Mouse (Mus musculus) kidney, embryonic 15.5 days (tissue): ENCODE measurements around the gene Hip1r. TPM values are rescaled to one million over a fixed set of nuclear protein-coding genes. Genes with fewer than 3 reads are reported as not detected.

Experiments used
- ATAC-seq: fragments of 200-750 bp; cut with Nextera tagmentation; replicated peaks from 2 replicates; pipeline ENCODE4 v1.8.0; 2017; ENCODE audit warnings: moderate TSS enrichment; ENCODE audit not compliant: low FRiP score
- H3K27ac ChIP-seq: fragments of 300-500 bp; sonication (generic); 2 replicates; pipeline ENCODE4 v1.5.1; 2015; ENCODE audit warnings: mild to moderate bottlenecking, inconsistent platforms
- H3K27me3 ChIP-seq: fragments of 300-500 bp; sonication (generic); 2 replicates; pipeline ENCODE4 v1.6.1; 2015; ENCODE audit warnings: inconsistent platforms
- H3K36me3 ChIP-seq: fragments of 300-500 bp; sonication (generic); 2 replicates; pipeline ENCODE4 v1.6.1; 2015; ENCODE audit warnings: inconsistent platforms
- H3K4me1 ChIP-seq: fragments of 300-500 bp; sonication (generic); 2 replicates; pipeline ENCODE4 v1.6.1; 2015; ENCODE audit warnings: inconsistent platforms
- H3K4me2 ChIP-seq: fragments of 300-500 bp; sonication (generic); 2 replicates; pipeline ENCODE4 v1.6.1; 2015; ENCODE audit warnings: moderate library complexity, mild to moderate bottlenecking, inconsistent platforms
- H3K4me3 ChIP-seq: fragments of 300-500 bp; sonication (generic); replicated peaks from 2 replicates; pipeline ENCODE4 v1.5.1; 2015; ENCODE audit warnings: mild to moderate bottlenecking, inconsistent platforms
- H3K9ac ChIP-seq: fragments of 300-500 bp; sonication (generic); 2 replicates; pipeline ENCODE4 v1.6.1; 2015; ENCODE audit warnings: mild to moderate bottlenecking, inconsistent platforms
- H3K9me3 ChIP-seq: fragments of 300-500 bp; sonication (generic); replicated peaks from 2 replicates; pipeline ENCODE4 v1.6.1; 2016; ENCODE audit warnings: inconsistent platforms
- WGBS: fragments of 180-500 bp; shearing (Covaris S2); methylation state at CpG from one replicate; pipeline ENCODE4 v1.1.7; 2015; ENCODE audit warnings: mixed read lengths; 5-methylcytosine and 5-hydroxymethylcytosine counted together
- polyA plus RNA-seq: library from polyadenylated mRNA; unstranded; fragments of >200 nt; fragmentation: Nextera tagmentation; extraction: Ambion mirVana; gene quantifications from 2 replicates; pipeline ENCODE4 v1.2.1, GENCODE M21; 2015

Gene Hip1r
- polyA plus RNA-seq, 1 experiment from 2014 or later = 18.2 TPM

GRCm38 (mm10) chr5:123952365-123953045 lies 20.9 kb upstream of the Hip1r start:
- 60% methylated on average over 5 of the region's 5 CpGs for WGBS
- H3K9me3 ChIP-seq = no peaks in the 10 kb centered on the region

DNA sequence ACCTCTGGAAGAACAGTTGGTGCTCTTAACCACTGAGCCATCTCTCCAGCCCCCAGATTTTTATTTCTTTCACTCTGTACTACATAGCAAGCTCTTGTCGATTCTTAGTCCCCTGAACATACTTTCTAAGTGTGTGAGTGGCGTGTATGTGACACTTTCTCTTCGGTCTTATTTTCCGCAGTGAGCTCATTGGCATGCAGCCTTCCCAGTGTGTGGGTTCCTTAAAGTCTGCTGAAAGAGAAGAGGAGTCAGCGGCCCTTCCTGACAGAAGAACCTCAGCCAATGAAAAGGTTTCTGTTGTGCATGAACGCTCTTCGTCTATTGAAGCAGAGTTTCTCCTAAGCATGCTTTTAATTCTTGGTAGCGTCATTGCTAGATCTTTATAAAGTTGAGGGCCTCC lies 16.2 kb upstream of the Hip1r start:
- no peaks in the 10 kb centered on the region for H3K9me3 ChIP-seq
- no peaks in the 10 kb centered on the region for H3K27me3 ChIP-seq
- ATAC-seq = no peak
- H3K36me3 ChIP-seq = no peaks in the 10 kb centered on the region
- no peak overlapping the region for H3K4me2 ChIP-seq
- H3K4me3 ChIP-seq = no peak overlapping the region
- WGBS = 89% methylated on average over 8 of the region's 8 CpGs
- no peaks in the 10 kb centered on the region for H3K4me1 ChIP-seq
- H3K27ac ChIP-seq = no peak overlapping the region
- H3K9ac ChIP-seq = no peak overlapping the region

More at GRCm38 (mm10) chr5:123952365-123953045, 20.9 kb upstream of the Hip1r start:
- no peak overlapping the region for H3K9ac ChIP-seq
- no peak for ATAC-seq
- no peaks in the 10 kb centered on the region for H3K4me1 ChIP-seq
- H3K27ac ChIP-seq = no peak overlapping the region
- H3K27me3 ChIP-seq = no peaks in the 10 kb centered on the region
- H3K4me3 ChIP-seq = no peak overlapping the region
- H3K36me3 ChIP-seq = no peaks in the 10 kb centered on the region
- no peak overlapping the region for H3K4me2 ChIP-seq

GRCm38 (mm10) chr5:123959018-123959417 lies 14.4 kb upstream of the Hip1r start:
- Histone ChIP-seq H3K4me3 (no peak overlapping the region), H3K9ac (no peak overlapping the region), H3K27ac (no peak overlapping the region), H3K9me3 (no peaks in the 10 kb centered on the region), H3K4me1 (no peaks in the 10 kb centered on the region), H3K4me2 (no peak overlapping the region), H3K27me3 (no peaks in the 10 kb centered on the region), H3K36me3 (no peaks in the 10 kb centered on the region)
- 63% methylated on average over 3 of the region's 3 CpGs for WGBS
- no peak for ATAC-seq

- Histone ChIP-seq H3K9me3 (no peaks in the 10 kb centered on the region), H3K36me3 (no peaks in the 10 kb centered on the region), H3K27ac (no peak overlapping the region), H3K4me1 (no peaks in the 10 kb centered on the region), H3K4me3 (no peak overlapping the region), H3K27me3 (no peaks in the 10 kb centered on the region), H3K4me2 (no peak overlapping the region), H3K9ac (no peak overlapping the region)
- 56% methylated on average over 8 of the region's 8 CpGs for WGBS
- ATAC-seq = no peak
Observed at GRCm38 (mm10) chr5:123960129-123960528, 13.3 kb upstream of the Hip1r start.

- 82% methylated on average over 12 of the region's 12 CpGs for WGBS
- Histone ChIP-seq H3K4me3 (no peak overlapping the region), H3K9me3 (no peaks in the 10 kb centered on the region), H3K27ac (no peak overlapping the region), H3K27me3 (no peaks in the 10 kb centered on the region), H3K4me1 (no peaks in the 10 kb centered on the region), H3K36me3 (no peaks in the 10 kb centered on the region), H3K9ac (no peak overlapping the region), H3K4me2 (no peak overlapping the region)
- ATAC-seq = no peak
Observed at GRCm38 (mm10) chr5:123961046-123961445, 12.4 kb upstream of the Hip1r start.

GRCm38 (mm10) chr5:123964208-123964607 lies 9.2 kb upstream of the Hip1r start:
- Histone ChIP-seq H3K27me3 (no peaks in the 10 kb centered on the region), H3K4me1 (0 out of 2 replicates have a peak, but pooled peaks cover 4% of the 10 kb centered on the region), H3K4me2 (no peak overlapping the region), H3K9ac (no peak overlapping the region), H3K36me3 (no peaks in the 10 kb centered on the region), H3K27ac (no peak overlapping the region; the same call in 1 of the 2 replicates), H3K4me3 (no peak overlapping the region), H3K9me3 (no peaks in the 10 kb centered on the region)
- no peak for ATAC-seq
- WGBS = 93% methylated on average over 4 of the region's 4 CpGs

DNA sequence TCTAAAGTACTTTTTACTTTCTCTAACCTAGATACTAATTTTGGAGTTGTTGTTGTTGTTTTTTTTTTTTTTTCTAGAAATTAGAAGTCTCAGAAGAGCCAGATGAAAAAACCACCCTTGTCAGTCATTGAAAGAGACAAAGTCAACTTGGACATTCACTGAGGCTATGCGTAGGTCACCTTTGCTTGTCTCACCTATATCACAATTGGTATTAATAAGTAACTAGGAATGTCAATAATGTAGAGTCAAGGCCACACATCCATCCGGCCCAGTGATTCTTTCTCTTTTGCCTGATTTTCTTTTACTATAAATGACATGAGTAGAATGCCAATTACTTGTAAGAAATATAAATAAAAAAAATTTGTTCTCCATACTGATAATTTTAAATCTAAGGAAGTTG lies 6.7 kb upstream of the Hip1r start:
- Histone ChIP-seq H3K9ac (no peak overlapping the region), H3K4me3 (no peak overlapping the region), H3K9me3 (no peaks in the 10 kb centered on the region), H3K4me1 (0 out of 2 replicates have a peak, but pooled peaks cover 7% of the 10 kb centered on the region), H3K27me3 (no peaks in the 10 kb centered on the region; the same call in 1 of the 2 replicates), H3K36me3 (no peaks in the 10 kb centered on the region), H3K4me2 (no peak overlapping the region), H3K27ac (no peak overlapping the region)
- WGBS = 78% methylated on average over 2 of the region's 2 CpGs
- no peak for ATAC-seq

GRCm38 (mm10) chr5:123968468-123968867 lies 5.0 kb upstream of the Hip1r start:
- no peak overlapping the region for H3K27ac ChIP-seq
- ATAC-seq = no peak
- no peak overlapping the region for H3K4me3 ChIP-seq
- no peaks in the 10 kb centered on the region; the same call in 1 of the 2 replicates for H3K27me3 ChIP-seq
- H3K4me2 ChIP-seq = no peak overlapping the region
- 64% methylated on average over 5 of the region's 5 CpGs for WGBS
- H3K9ac ChIP-seq = no peak overlapping the region
- H3K4me1 ChIP-seq = peaks cover 10% of the 10 kb centered on the region
- H3K36me3 ChIP-seq = no peaks in the 10 kb centered on the region
- H3K9me3 ChIP-seq = no peaks in the 10 kb centered on the region

- no peaks in the 10 kb centered on the region for H3K36me3 ChIP-seq
- H3K9me3 ChIP-seq = no peaks in the 10 kb centered on the region
- ATAC-seq = no peak
- peaks cover 14% of the 10 kb centered on the region for H3K4me1 ChIP-seq
- no peak overlapping the region for H3K9ac ChIP-seq
- H3K4me2 ChIP-seq = no peak overlapping the region
- WGBS = 62% methylated on average over 8 of the region's 8 CpGs
- H3K27ac ChIP-seq = no peak overlapping the region
- H3K4me3 ChIP-seq = no peak overlapping the region
- no peaks in the 10 kb centered on the region; the same call in 1 of the 2 replicates for H3K27me3 ChIP-seq
Observed at GRCm38 (mm10) chr5:123969216-123969615, 4.2 kb upstream of the Hip1r start.

DNA sequence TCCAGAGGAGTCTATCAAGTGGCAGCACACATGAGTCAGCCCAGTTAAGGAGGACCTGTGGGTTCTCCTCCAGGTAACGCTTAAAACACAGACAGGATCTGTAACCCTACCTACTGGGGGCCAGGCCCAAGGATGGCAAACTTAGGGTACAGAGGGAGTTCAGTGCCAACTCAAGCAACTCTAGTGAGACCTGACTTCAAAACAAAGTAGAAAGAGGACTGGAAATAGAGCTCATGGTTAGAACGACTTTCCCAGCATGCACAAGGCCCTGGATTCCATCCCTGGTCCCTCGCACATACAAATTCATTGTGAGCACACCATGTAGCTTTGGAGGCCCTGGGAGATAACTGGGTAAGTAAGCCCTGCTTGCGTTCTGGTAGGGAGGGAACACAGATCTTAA lies 2.9 kb upstream of the Hip1r start:
- H3K27ac ChIP-seq = no peak overlapping the region
- ATAC-seq = no peak
- no peaks in the 10 kb centered on the region for H3K9me3 ChIP-seq
- H3K4me1 ChIP-seq = peaks cover 26% of the 10 kb centered on the region
- no peak overlapping the region for H3K4me2 ChIP-seq
- WGBS = 89% methylated on average over 4 of the region's 4 CpGs
- no peak overlapping the region for H3K4me3 ChIP-seq
- H3K27me3 ChIP-seq = peaks cover 2% of the 10 kb centered on the region; the same call in 1 of the 2 replicates
- no peaks in the 10 kb centered on the region for H3K36me3 ChIP-seq
- no peak overlapping the region for H3K9ac ChIP-seq

DNA sequence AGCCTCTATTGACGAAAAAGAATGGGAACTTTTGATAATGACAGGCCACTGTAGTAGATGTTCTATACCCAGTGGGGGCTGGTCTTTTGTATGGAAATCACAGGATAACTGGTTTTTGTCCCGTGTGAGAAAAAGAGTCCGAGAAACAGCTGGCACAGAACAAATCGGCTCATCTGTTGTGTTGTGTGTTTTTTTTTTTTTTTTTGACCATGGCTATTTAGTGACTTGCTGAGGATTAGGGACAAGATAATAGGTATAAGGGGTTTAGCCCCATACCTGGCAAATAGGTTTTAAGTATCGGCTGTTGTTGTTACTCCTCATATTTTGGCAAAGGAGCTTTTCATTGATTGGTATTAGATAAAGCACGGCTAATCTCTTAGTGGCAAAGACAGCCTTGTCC lies 975 bp upstream of the Hip1r start:
- H3K9ac ChIP-seq = no peak overlapping the region
- no peak overlapping the region for H3K4me2 ChIP-seq
- ATAC-seq = no peak
- 77% methylated on average over 6 of the region's 6 CpGs for WGBS
- no peak overlapping the region for H3K4me3 ChIP-seq
- no peaks in the 10 kb centered on the region for H3K9me3 ChIP-seq
- peaks cover 2% of the 10 kb centered on the region; the same call in 1 of the 2 replicates for H3K27me3 ChIP-seq
- H3K4me1 ChIP-seq = peaks cover 45% of the 10 kb centered on the region
- no peaks in the 10 kb centered on the region for H3K36me3 ChIP-seq
- H3K27ac ChIP-seq = no peak overlapping the region

- Histone ChIP-seq H3K27me3 (peaks cover 2% of the 10 kb centered on the region; the same call in 1 of the 2 replicates), H3K36me3 (no peaks in the 10 kb centered on the region), H3K27ac (peak overlapping the region; percentile 72), H3K9ac (peak overlapping the region; percentile 73), H3K9me3 (no peaks in the 10 kb centered on the region), H3K4me3 (peak overlapping the region; percentile 79), H3K4me1 (peaks cover 56% of the 10 kb centered on the region), H3K4me2 (peak overlapping the region; percentile 92)
- under 1% methylated on average over 14 of the region's 14 CpGs for WGBS
- ATAC-seq = no peak
Observed at GRCm38 (mm10) chr5:123974179-123974485, 704 bp downstream of the Hip1r start.
